Mouse (Mus musculus): ENCODE data around the gene 4921507P07Rik.

DNA sequence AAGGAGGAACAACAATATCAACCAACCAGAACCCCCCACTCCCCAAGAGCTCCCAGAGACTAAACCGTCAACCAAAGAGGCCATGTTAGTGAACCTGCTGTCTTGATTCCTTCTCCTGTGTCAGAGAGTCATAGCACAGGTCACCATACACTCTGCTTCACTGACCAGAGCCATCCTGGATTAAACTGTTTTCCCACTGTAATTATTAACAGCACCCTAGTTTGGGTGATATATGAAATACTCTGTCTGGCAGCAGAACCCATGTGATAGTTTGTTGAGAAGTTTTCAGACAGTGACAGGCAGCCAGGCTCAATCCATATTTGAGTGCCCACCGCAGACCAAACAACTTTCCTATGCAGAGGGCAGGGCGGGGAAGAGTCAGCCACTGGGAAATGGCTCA lies 61.1 kb downstream of the 4921507P07Rik start:
- TF ChIP-seq POLR2A (IDR thresholded peaks at IDR 0.05; ENCODE audit: control insufficient read depth, low read depth, low read length) (no peak), CTCF (IDR thresholded peaks at IDR 0.05; ENCODE audit: control insufficient read depth, insufficient read depth, insufficient replicate concordance, low read depth, low read length) (no peak)

Measured in testis, adult 2 months (tissue).